20 mouse cellular contexts compared by ENCODE assay signal in genomic region chr4:96196701-96197100, GRCm38 (mm10). TPM values are rescaled to one million over a fixed set of nuclear protein-coding genes. Genes with fewer than 3 reads are reported as not detected.
A peak's percentile ranks its signal among the peaks of the same experiment; 100 is the strongest.
DNase-seq lines count a peak whose midpoint lies in the region.
"Had no signal": no experiment of that assay in that cellular context is flagged by ENCODE, and none has a peak within 500 bp of the region (broad histone marks: within the 10 kb centered on the region; RNA-seq: fewer than 3 reads in every experiment).

No protein-coding gene starts in this region.

- DNase-seq in fat pad, adult 2 months (ENCODE audit: extremely low read depth, low read depth, low spot score): peak; percentile 80
- DNase-seq in gonadal fat pad, adult 2 months (ENCODE audit: low read depth): peak; percentile 68
- no peak for DNase-seq in embryo, embryonic 10 days (ENCODE audit: low spot score)
- DNase-seq in frontal cortex, postnatal 36 days (ENCODE audit: low spot score in 2 of 2): no peak
- DNase-seq: adrenal gland, adult 2 months; adrenal gland, adult 8-10 months; adrenal gland, postnatal 10 days; adrenal gland, postnatal 14 days; adrenal gland, postnatal 25 days; adrenal gland, postnatal 36 days; B cell, adult 2 months; cerebellum, adult 11 months; cerebellum, adult 11-12 months; cerebellum, adult 18-20 months had no signal

RNA-seq across cellular contexts. Expression of gene Cyp2j7, which starts 39.8 kb away (rescaled TPM):
- not detected in 2 replicates for polyA plus RNA-seq in gonadal fat pad, adult 2 months (2012; rRNA removed)
- polyA plus RNA-seq: activated CD4-positive, CD25-positive, alpha-beta regulatory T cell, adult 4 months; adrenal gland, adult 2 months; brain, embryonic 14.5 days; C2C12; CD4-positive, CD25-positive, alpha-beta regulatory T cell, adult 4 months; G1E; Patski had no signal

RNA-seq across cellular contexts. Expression of gene Cyp2j12, which starts 55.7 kb away (rescaled TPM):
- polyA plus RNA-seq in gonadal fat pad, adult 2 months (2012; rRNA removed): not detected in 2 replicates
- polyA plus RNA-seq: activated CD4-positive, CD25-positive, alpha-beta regulatory T cell, adult 4 months; adrenal gland, adult 2 months; brain, embryonic 14.5 days; C2C12; CD4-positive, CD25-positive, alpha-beta regulatory T cell, adult 4 months; G1E; Patski had no signal

Comparison
In these comparisons a context has a peak if more than half of its experiments do, and no peak if none do; other contexts are left out.
1. DNase-seq: peak in fat pad, adult 2 months (single experiment) and gonadal fat pad, adult 2 months (single experiment); none in embryo, embryonic 10 days (single experiment) and frontal cortex, postnatal 36 days (0 of 2).